Mouse (Mus musculus): ENCODE measurements around the gene Lrrc8d. TPM values are rescaled to one million over a fixed set of nuclear protein-coding genes. Genes with fewer than 3 reads are reported as not detected.
A peak's percentile ranks its signal among the peaks of the same experiment; 100 is the strongest.

The Lrrc8d gene
- polyA plus RNA-seq, 1 experiment from 2014 or later, result 33.4 TPM

DNA sequence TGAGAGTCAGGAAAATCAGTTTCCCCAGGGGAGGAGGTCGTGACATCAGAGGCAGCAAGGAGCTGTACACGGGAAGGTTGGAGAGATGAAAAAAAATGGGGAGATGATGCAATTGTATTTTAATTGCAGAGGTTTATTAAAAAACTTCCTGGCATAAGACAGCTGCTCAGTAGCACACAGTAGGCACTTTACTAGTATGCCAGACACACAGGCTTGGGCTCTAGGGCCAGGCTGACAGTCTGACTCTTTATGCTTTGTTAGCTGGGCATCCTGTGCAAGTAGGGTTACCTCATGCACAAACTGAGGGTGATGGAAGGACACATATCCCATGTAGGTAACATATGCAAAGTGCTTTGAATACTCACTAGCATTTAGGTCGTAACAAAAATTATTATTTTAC lies 171.4 kb downstream of the Lrrc8d start:
- ATAC-seq (ENCODE audit: low FRiP score, low TSS enrichment), result no peak
- no peaks in the 10 kb centered on the region for H3K36me3 ChIP-seq (ENCODE audit: insufficient read depth, low read length)
- WGBS, result 79% methylated on average over 3 of the region's 3 CpGs
- H3K4me1 ChIP-seq (ENCODE audit: insufficient read depth, low read length), result peaks cover 22% of the 10 kb centered on the region
- no peak overlapping the region for H3K4me3 ChIP-seq (ENCODE audit: low read length)
- H3K27me3 ChIP-seq (ENCODE audit: insufficient read depth, low read length), result no peaks in the 10 kb centered on the region
- H3K9ac ChIP-seq (replicated peaks; ENCODE audit: low read length), result no peak overlapping the region
- no peak overlapping the region for H3K27ac ChIP-seq (ENCODE audit: low read length)
- no peak overlapping the region for H3K4me2 ChIP-seq (replicated peaks; ENCODE audit: low read depth, low read length)
- H3K9me3 ChIP-seq (ENCODE audit: low read length), result no peaks in the 10 kb centered on the region

DNA sequence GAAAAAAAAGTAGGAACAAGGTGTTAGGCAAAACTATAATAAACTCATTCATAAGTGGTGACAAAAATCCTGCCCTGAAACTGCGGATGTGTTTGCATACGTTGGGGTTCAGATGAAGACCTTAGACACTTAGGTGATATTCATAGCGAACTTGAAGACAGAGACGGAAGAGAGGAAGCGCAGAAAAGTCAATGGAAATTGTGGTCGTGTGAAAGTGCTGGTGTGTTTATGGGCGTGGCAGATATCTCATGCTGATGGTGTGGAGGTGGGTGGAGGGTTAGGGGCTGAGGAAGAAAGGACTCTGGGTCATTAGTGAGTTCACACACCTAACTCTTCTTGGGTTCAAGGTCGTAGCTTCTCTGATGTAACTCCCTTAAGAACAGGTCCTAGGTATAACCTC lies 172.4 kb downstream of the Lrrc8d start:
- H3K4me3 ChIP-seq (ENCODE audit: low read length), result no peak overlapping the region
- H3K27ac ChIP-seq (ENCODE audit: low read length), result no peak overlapping the region
- no peak overlapping the region for H3K4me2 ChIP-seq (replicated peaks; ENCODE audit: low read depth, low read length)
- peaks cover 22% of the 10 kb centered on the region for H3K4me1 ChIP-seq (ENCODE audit: insufficient read depth, low read length)
- no peaks in the 10 kb centered on the region for H3K9me3 ChIP-seq (ENCODE audit: low read length)
- no peak overlapping the region for H3K9ac ChIP-seq (replicated peaks; ENCODE audit: low read length)
- no peaks in the 10 kb centered on the region for H3K27me3 ChIP-seq (ENCODE audit: insufficient read depth, low read length)
- WGBS, result 90% methylated on average over 8 of the region's 8 CpGs
- H3K36me3 ChIP-seq (ENCODE audit: insufficient read depth, low read length), result no peaks in the 10 kb centered on the region
- ATAC-seq (ENCODE audit: low FRiP score, low TSS enrichment), result no peak

DNA sequence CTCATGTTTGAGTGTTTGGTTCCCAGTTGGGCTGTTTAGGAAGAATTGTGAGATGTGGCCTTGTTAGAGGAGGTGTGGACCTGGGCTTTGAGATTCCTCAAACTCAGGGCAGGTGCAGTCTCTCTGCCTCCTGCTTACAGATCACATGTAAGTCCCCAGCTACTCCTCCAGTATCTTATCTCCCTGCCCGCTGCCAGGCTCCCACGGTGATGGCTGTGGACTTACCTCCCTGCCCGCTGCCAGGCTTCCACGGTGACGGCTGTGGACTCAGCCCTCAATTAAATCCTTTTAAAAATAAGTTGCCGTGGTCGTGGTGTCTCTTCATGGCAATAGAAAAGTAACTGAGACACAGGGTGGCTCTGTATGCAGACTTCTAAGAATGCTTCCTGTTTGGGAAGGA lies 173.1 kb downstream of the Lrrc8d start:
- H3K36me3 ChIP-seq (ENCODE audit: insufficient read depth, low read length), result no peaks in the 10 kb centered on the region
- H3K4me2 ChIP-seq (replicated peaks; ENCODE audit: low read depth, low read length), result no peak overlapping the region
- ATAC-seq (ENCODE audit: low FRiP score, low TSS enrichment), result no peak
- H3K9me3 ChIP-seq (ENCODE audit: low read length), result no peaks in the 10 kb centered on the region
- no peak overlapping the region for H3K4me3 ChIP-seq (ENCODE audit: low read length)
- H3K27ac ChIP-seq (ENCODE audit: low read length), result no peak overlapping the region
- H3K9ac ChIP-seq (replicated peaks; ENCODE audit: low read length), result no peak overlapping the region
- WGBS, result 57% methylated on average over 7 of the region's 7 CpGs
- H3K4me1 ChIP-seq (ENCODE audit: insufficient read depth, low read length), result peaks cover 21% of the 10 kb centered on the region
- no peaks in the 10 kb centered on the region for H3K27me3 ChIP-seq (ENCODE audit: insufficient read depth, low read length)

DNA sequence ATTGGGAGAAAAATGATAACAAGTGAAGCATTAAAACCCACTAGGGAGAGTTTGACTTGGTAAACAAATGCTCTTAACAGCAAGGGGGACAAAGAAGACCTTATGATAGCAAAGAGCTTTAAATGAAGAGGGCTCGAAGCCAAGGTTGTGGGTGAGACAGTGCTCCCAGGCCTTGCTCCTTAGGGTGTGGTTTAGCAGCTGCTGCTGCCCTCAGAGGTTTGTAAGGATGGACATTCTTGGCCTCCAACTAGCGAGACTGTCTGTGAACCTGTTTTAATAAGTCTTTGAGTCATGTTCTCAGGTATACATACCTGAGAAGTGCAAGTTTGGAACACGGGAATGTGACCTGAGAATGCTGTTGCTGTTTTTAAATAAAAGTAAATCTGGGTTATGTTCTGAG lies 174.0 kb downstream of the Lrrc8d start:
- no peak for ATAC-seq (ENCODE audit: low FRiP score, low TSS enrichment)
- no peak overlapping the region for H3K4me3 ChIP-seq (ENCODE audit: low read length)
- WGBS, result 72% methylated on average over 3 of the region's 3 CpGs
- no peak overlapping the region for H3K27ac ChIP-seq (ENCODE audit: low read length)
- no peaks in the 10 kb centered on the region for H3K27me3 ChIP-seq (ENCODE audit: insufficient read depth, low read length)
- no peak overlapping the region for H3K9ac ChIP-seq (replicated peaks; ENCODE audit: low read length)
- H3K4me1 ChIP-seq (ENCODE audit: insufficient read depth, low read length), result peaks cover 23% of the 10 kb centered on the region
- H3K4me2 ChIP-seq (replicated peaks; ENCODE audit: low read depth, low read length), result no peak overlapping the region
- no peaks in the 10 kb centered on the region for H3K36me3 ChIP-seq (ENCODE audit: insufficient read depth, low read length)
- H3K9me3 ChIP-seq (ENCODE audit: low read length), result no peaks in the 10 kb centered on the region

DNA sequence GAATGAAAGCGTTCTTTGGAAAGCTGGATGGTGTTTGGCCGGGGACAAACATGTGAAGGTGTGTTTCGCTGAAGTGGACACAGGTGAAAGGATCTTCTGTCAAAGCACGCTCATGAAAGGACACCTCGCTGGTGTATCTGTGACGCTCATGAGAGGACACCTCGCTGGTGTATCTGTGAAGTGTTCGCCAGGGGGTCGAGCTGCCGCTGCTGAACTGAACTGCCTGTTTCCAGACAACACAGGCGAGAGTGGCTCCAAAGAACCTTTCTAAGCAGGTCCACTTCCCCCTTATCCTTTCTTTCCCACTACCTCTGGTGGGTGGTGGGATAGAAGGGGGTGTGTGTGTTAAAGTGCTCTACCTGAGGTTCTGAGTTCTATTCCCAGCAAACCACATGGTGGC lies 174.7 kb downstream of the Lrrc8d start:
- H3K27ac ChIP-seq (ENCODE audit: low read length), result no peak overlapping the region
- WGBS, result 98% methylated on average over 11 of the region's 11 CpGs
- peaks cover 26% of the 10 kb centered on the region for H3K4me1 ChIP-seq (ENCODE audit: insufficient read depth, low read length)
- H3K4me3 ChIP-seq (ENCODE audit: low read length), result no peak overlapping the region
- no peaks in the 10 kb centered on the region for H3K36me3 ChIP-seq (ENCODE audit: insufficient read depth, low read length)
- no peak overlapping the region for H3K4me2 ChIP-seq (replicated peaks; ENCODE audit: low read depth, low read length)
- no peak for ATAC-seq (ENCODE audit: low FRiP score, low TSS enrichment)
- H3K9ac ChIP-seq (replicated peaks; ENCODE audit: low read length), result no peak overlapping the region
- no peaks in the 10 kb centered on the region for H3K9me3 ChIP-seq (ENCODE audit: low read length)
- H3K27me3 ChIP-seq (ENCODE audit: insufficient read depth, low read length), result no peaks in the 10 kb centered on the region

DNA sequence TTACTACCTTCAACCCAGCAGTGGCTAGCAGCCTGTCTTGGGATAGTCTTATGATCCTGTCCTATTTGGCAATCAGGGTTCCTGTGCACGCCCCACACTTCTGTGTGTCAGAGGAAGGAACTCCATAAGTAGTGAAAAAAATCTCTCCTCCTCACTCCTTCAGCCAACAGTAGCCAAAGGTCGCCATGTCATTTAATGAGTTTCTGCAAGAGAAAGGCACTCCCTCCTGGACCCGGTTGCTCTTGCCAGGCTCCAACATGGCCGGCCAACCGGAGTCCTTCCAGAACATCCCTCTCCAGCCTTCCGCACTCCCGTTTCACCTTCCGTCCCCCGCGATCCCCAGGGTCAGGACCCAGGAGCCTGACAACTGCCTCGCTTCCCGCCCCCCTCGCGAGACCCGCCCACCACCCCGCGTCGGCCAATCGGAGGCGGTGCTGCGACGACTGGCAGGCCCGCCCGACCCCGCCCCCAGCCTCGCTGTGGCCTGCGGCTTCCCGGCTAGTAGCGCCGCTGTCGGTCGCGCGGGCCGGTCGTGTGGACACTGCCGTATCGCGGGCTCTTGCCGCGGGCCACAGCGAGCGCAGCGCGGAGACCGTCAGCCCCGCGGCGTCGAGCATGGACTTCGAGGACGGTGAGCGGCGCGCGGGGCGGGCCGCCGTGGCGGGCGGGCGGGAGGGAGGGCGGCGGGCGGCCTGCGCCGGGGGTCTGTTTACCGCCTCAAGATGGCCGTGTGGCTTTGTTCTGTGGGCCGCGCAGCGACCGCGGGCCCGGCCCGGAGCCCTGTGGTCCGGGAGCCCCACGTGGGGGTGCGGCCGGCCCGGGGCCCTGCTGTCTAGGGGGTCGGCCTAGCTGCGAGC lies 176.5 kb downstream of the Lrrc8d start, which contains the start of gene Zfp326:
TSS of gene Zfp326 (plus strand) at position 498 of the 857 bp plus-strand sequence.
- Histone ChIP-seq H3K4me3 (ENCODE audit: low read length) (peak within 1 kb of the TSS; percentile 83), H3K27me3 (ENCODE audit: insufficient read depth, low read length) (no peaks in the 10 kb centered on the region), H3K27ac (ENCODE audit: low read length) (peak within 1 kb of the TSS; percentile 68), H3K36me3 (ENCODE audit: insufficient read depth, low read length) (peaks cover 4% of the 10 kb centered on the region; the same call in 1 of the 2 replicates), H3K4me1 (ENCODE audit: insufficient read depth, low read length) (peaks cover 28% of the 10 kb centered on the region), H3K4me2 (replicated peaks; ENCODE audit: low read depth, low read length) (peak within 1 kb of the TSS; percentile 93), H3K9me3 (ENCODE audit: low read length) (no peaks in the 10 kb centered on the region), H3K9ac (replicated peaks; ENCODE audit: low read length) (peak within 1 kb of the TSS; percentile 96)
- under 1% methylated on average over 79 of the region's 83 CpGs for WGBS
- ATAC-seq (ENCODE audit: low FRiP score, low TSS enrichment), result peak; percentile 95

DNA sequence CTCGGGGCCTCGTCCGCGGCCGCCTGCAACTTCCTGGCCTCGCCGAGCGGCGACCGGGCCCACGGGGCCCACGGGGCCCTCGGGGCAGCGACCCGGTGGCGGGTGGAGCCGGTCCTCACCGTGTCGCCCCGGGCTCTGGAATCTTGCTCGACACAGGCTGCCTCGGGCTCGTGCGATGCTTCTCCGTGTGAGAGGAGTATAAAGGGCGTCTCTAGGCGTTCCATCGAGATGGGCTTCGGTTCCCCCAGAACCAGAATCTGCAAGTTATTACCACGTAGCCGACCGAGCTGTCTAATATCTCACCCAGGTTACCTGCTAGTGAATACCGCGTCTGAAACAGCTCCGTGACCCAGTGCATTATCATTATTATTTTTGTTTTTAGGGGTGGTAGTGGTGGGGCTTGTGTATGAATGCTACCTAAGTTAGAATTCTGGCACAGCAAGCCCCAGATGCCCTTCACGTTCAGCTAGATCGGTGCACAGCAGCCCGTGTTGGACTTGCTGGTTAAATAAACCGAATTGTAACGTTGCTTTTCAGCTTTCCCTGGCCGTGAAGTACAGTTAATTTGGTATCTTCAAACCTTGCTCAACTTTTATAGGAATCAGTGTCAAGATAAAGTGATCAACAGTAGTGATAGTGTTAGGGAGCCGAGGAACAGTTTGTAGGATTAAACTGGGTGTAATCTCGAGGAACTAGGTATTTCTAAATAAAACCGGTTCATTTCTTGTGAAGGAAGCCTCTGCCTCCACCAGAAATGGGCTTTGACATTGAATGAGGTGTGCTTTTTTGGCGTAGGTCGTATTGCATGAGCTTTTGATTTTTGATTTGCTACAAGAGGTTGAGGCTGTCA lies 177.4 kb downstream of the Lrrc8d start:
- WGBS, result under 1% methylated on average over 40 of the region's 46 CpGs
- Histone ChIP-seq H3K27me3 (ENCODE audit: insufficient read depth, low read length) (no peaks in the 10 kb centered on the region), H3K4me1 (ENCODE audit: insufficient read depth, low read length) (peaks cover 28% of the 10 kb centered on the region), H3K4me2 (replicated peaks; ENCODE audit: low read depth, low read length) (peak overlapping the region; percentile 93), H3K4me3 (ENCODE audit: low read length) (peak overlapping the region; percentile 83), H3K27ac (ENCODE audit: low read length) (peak overlapping the region; percentile 68), H3K36me3 (ENCODE audit: insufficient read depth, low read length) (peaks cover 4% of the 10 kb centered on the region; the same call in 1 of the 2 replicates), H3K9me3 (ENCODE audit: low read length) (no peaks in the 10 kb centered on the region), H3K9ac (replicated peaks; ENCODE audit: low read length) (peak overlapping the region; percentile 96)
- ATAC-seq (ENCODE audit: low FRiP score, low TSS enrichment), result no peak; the same call in 1 of the 2 replicates

Other genes with a start within 250 kb of the Lrrc8d start
- 14.3 and 15.4 TPM in 2 replicates for gene Lrrc8c, start 180.6 kb upstream of the Lrrc8d start, polyA plus RNA-seq (2015; fragmentation: Nextera tagmentation; extraction: Ambion mirVana)
- 36.9 and 40.0 TPM in 2 replicates for gene Zfp326, start 176.6 kb downstream of the Lrrc8d start, polyA plus RNA-seq (2015; fragmentation: Nextera tagmentation; extraction: Ambion mirVana)